Mouse (Mus musculus): ENCODE data around the gene Ppp1r12c.
A peak's percentile ranks its signal among the peaks of the same experiment; 100 is the strongest.

GRCm38 (mm10) chr7:4526341-4527301 lies 25.1 kb upstream of the Ppp1r12c start:
- TF ChIP-seq EP300 (IDR thresholded peaks at IDR 0.05; ENCODE audit: low read depth): peak; percentile 41; the same call in 1 of the 2 replicates
- peak; percentile 81 for TF ChIP-seq CTCF (IDR thresholded peaks at IDR 0.05; ENCODE audit: low read depth)
